Mouse (Mus musculus) hindbrain, embryonic 12.5 days (tissue): ENCODE results near the gene Plb1. TPM values are rescaled to one million over a fixed set of nuclear protein-coding genes. Genes with fewer than 3 reads are reported as not detected.

Source experiments
- ATAC-seq: fragments of 200-750 bp; cut with Nextera tagmentation; 2 replicates; pipeline ENCODE4 v1.8.0; 2017; ENCODE audit warnings: moderate TSS enrichment; ENCODE audit not compliant: low FRiP score
- H3K27ac ChIP-seq: fragments of 300-500 bp; sonication (generic); 2 replicates; pipeline ENCODE4 v1.5.1; 2016; ENCODE audit warnings: mild to moderate bottlenecking
- H3K27me3 ChIP-seq: fragments of 300-500 bp; sonication (generic); 2 replicates; pipeline ENCODE4 v1.6.1; 2016; ENCODE audit warnings: mild to moderate bottlenecking
- H3K36me3 ChIP-seq: fragments of 300-500 bp; sonication (generic); 2 replicates; pipeline ENCODE4 v1.6.1; 2016; ENCODE audit warnings: mild to moderate bottlenecking
- H3K4me1 ChIP-seq: fragments of 300-500 bp; sonication (generic); 2 replicates; pipeline ENCODE4 v1.6.1; 2016
- H3K4me2 ChIP-seq: fragments of 300-500 bp; sonication (generic); replicated peaks from 2 replicates; pipeline ENCODE4 v1.6.1; 2016; ENCODE audit warnings: mild to moderate bottlenecking
- H3K4me3 ChIP-seq: fragments of 300-500 bp; sonication (generic); 2 replicates; pipeline ENCODE4 v1.5.1; 2016; ENCODE audit warnings: mild to moderate bottlenecking
- H3K9ac ChIP-seq: fragments of 300-500 bp; sonication (generic); 2 replicates; pipeline ENCODE4 v1.6.1; 2016; ENCODE audit warnings: mild to moderate bottlenecking, moderate library complexity
- H3K9me3 ChIP-seq: fragments of 300-500 bp; sonication (generic); replicated peaks from 2 replicates; pipeline ENCODE4 v1.6.1; 2016; ENCODE audit warnings: mild to moderate bottlenecking
- WGBS: fragments of 180-500 bp; shearing (Covaris S2); methylation state at CpG from one replicate; pipeline ENCODE4 v1.1.7; 2016; 5-methylcytosine and 5-hydroxymethylcytosine counted together
- polyA plus RNA-seq: library from polyadenylated mRNA; unstranded; fragments of >200 nt; fragmentation: Nextera tagmentation; extraction: Ambion mirVana; gene quantifications from 2 replicates; pipeline ENCODE4 v1.2.1, GENCODE M21; 2016

Plb1 gene
- polyA plus RNA-seq, result 0.21 and 0.34 TPM in 2 replicates

DNA sequence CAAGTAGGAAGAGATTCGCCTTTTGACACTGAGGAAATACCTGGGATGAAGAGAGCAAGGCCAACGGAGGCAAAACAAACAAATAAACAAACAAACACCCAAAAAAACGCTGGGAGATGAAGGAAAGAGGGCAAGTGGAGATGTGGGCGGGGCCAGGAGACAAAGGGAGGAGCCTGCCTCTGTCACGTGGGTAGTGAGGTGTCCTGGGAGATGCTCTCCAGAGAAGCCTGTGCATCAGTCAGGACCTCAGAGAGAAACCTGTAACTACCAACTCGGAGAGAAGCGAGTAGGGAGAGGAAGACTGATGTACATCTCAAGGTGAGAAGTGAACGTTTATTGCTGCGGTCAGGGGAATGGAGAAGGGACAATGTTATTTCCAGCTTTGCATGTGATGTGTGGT, at the start of gene Plb1:
Gene Plb1 (plus strand): TSS at position 235 of the 400 bp plus-strand sequence.
- Histone ChIP-seq H3K4me2 (no peak within 1 kb of the TSS), H3K27ac (no peak within 1 kb of the TSS), H3K9ac (no peak within 1 kb of the TSS), H3K27me3 (no peaks in the 10 kb centered on the region), H3K36me3 (no peaks in the 10 kb centered on the region), H3K9me3 (no peaks in the 10 kb centered on the region), H3K4me1 (no peaks in the 10 kb centered on the region), H3K4me3 (no peak within 1 kb of the TSS)
- ATAC-seq, result no peak
- 74% methylated on average over 9 of the region's 9 CpGs for WGBS

- no peak overlapping the region for H3K9ac ChIP-seq
- H3K4me1 ChIP-seq, result no peaks in the 10 kb centered on the region
- no peaks in the 10 kb centered on the region for H3K27me3 ChIP-seq
- no peak overlapping the region for H3K4me2 ChIP-seq
- ATAC-seq, result no peak
- no peaks in the 10 kb centered on the region for H3K36me3 ChIP-seq
- WGBS, result 69% methylated on average over 4 of the region's 4 CpGs
- no peaks in the 10 kb centered on the region for H3K9me3 ChIP-seq
- H3K4me3 ChIP-seq, result no peak overlapping the region
- H3K27ac ChIP-seq, result no peak overlapping the region
These were observed 49.5 kb upstream of the Plb1 start for GRCm38 (mm10) chr5:32182885-32183629.

GRCm38 (mm10) chr5:32187717-32188116, 44.8 kb upstream of the Plb1 start:
- H3K9me3 ChIP-seq, result no peaks in the 10 kb centered on the region
- no peak overlapping the region for H3K27ac ChIP-seq
- no peaks in the 10 kb centered on the region for H3K36me3 ChIP-seq
- H3K4me1 ChIP-seq, result no peaks in the 10 kb centered on the region
- no peaks in the 10 kb centered on the region for H3K27me3 ChIP-seq
- ATAC-seq, result no peak
- WGBS, result 57% methylated on average over 11 of the region's 11 CpGs
- no peak overlapping the region for H3K4me2 ChIP-seq
- no peak overlapping the region for H3K9ac ChIP-seq
- H3K4me3 ChIP-seq, result no peak overlapping the region

DNA sequence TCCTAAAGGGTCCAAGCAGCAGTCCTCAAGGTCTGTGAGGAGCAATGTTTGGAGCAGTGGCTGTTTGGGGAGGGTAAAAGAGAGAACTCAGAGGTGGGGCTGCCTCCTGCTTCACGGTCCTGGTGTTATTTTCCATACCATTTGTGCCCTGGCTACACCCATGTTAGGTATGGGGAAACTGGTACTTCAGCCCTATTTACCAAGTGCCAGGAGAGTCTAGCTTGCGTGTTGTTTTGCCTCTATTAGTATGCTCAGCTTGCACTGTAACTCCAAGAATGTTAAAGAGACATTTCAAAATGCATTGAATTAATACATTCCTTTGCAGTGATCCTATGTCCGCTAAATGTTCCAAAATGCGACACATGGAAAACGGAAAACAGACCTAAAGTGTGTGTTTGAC, 41.2 kb upstream of the Plb1 start:
- no peaks in the 10 kb centered on the region for H3K9me3 ChIP-seq
- no peak overlapping the region for H3K27ac ChIP-seq
- no peak overlapping the region for H3K4me3 ChIP-seq
- H3K4me1 ChIP-seq, result no peaks in the 10 kb centered on the region
- no peaks in the 10 kb centered on the region for H3K27me3 ChIP-seq
- H3K4me2 ChIP-seq, result no peak overlapping the region
- no peaks in the 10 kb centered on the region for H3K36me3 ChIP-seq
- no peak for ATAC-seq
- 86% methylated on average over 5 of the region's 5 CpGs for WGBS
- no peak overlapping the region for H3K9ac ChIP-seq

DNA sequence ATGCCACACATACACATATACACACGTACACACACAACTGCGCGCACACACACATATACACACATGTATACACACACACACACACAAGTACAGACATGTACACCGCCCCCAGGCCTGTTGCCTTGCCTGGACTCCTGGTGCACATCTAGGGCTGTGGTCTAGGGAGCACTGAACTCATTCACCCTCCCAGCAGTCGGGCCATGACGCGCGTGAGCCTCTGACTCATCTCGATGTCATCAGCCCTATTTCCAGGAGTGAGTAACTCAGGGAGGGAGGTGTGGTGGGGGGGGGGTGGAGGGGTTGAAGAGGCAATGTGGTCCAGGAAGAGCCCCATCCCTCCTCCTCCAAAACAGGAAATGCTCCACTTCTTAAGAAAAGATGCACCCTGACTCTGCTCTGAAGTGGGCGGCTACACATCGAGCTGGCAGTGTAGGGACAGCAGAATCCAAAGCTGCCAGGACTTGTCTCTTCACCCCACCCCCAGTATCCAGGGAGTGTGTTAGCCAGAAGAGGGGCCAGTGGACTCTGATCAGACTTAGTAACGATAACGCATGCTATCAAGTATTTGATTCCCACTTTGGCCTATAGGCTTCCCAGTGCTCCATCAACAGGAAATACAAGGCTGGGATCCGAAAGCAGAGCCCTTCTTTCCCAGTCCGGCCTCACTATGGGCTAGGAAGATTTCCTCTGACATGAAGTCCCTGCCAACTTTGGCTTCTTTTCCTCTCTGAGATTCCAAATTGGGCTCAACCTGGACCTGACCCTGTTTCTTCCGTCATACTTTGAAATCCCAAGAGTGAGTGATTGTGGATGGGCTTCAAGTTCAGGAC, 40.3 kb upstream of the Plb1 start:
- WGBS, result 87% methylated on average over 16 of the region's 16 CpGs
- H3K4me1 ChIP-seq, result no peaks in the 10 kb centered on the region
- no peaks in the 10 kb centered on the region for H3K27me3 ChIP-seq
- no peak overlapping the region for H3K27ac ChIP-seq
- H3K4me3 ChIP-seq, result no peak overlapping the region
- no peaks in the 10 kb centered on the region for H3K36me3 ChIP-seq
- ATAC-seq, result no peak
- H3K9ac ChIP-seq, result no peak overlapping the region
- no peaks in the 10 kb centered on the region for H3K9me3 ChIP-seq
- H3K4me2 ChIP-seq, result no peak overlapping the region

- Histone ChIP-seq H3K27me3 (no peaks in the 10 kb centered on the region), H3K36me3 (no peaks in the 10 kb centered on the region), H3K4me3 (no peak overlapping the region), H3K27ac (no peak overlapping the region), H3K4me1 (no peaks in the 10 kb centered on the region), H3K4me2 (no peak overlapping the region), H3K9ac (no peak overlapping the region), H3K9me3 (no peaks in the 10 kb centered on the region)
- no peak for ATAC-seq
- WGBS, result 86% methylated on average over 4 of the region's 4 CpGs
These were observed 38.3 kb upstream of the Plb1 start for GRCm38 (mm10) chr5:32194236-32194635.

DNA sequence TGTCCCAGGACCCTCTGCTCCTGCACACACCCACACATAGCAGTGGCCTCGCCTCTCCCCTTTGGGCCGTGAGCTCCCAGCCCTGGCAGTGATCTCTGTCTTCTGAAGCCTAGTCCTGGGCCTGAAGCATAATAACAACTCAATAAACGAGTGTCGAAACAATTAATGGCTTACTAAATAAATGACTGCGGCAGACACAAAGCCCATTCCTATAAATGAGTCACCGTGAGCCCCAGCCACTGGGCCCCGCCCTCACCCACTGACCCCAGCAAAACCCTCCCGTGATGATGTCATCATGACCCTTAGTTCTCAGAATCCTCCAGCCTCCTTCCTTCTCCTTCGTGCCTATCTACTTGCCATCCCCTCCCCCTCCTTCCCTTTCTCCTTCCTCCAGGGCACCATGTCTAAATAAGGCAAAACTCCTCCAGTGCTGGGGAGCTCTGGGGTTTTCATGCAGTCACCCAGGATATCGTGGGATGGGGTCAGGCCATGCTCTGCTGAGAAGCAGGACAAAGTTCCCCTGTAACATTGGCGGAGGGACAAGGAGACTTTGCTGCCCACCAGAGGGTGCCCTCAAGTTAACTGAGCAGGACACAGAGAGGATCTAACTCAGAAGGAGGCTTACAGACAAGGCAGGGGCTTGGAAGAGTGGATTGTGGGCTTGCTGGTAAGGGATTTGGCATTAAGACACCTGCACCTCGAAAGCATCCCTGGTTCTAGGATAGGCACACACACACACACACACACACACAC, 36.5 kb upstream of the Plb1 start:
- no peaks in the 10 kb centered on the region for H3K4me1 ChIP-seq
- H3K36me3 ChIP-seq, result no peaks in the 10 kb centered on the region
- ATAC-seq, result no peak
- WGBS, result 60% methylated on average over 11 of the region's 12 CpGs
- no peaks in the 10 kb centered on the region for H3K27me3 ChIP-seq
- H3K9ac ChIP-seq, result no peak overlapping the region
- no peak overlapping the region for H3K4me2 ChIP-seq
- H3K4me3 ChIP-seq, result no peak overlapping the region
- H3K9me3 ChIP-seq, result no peaks in the 10 kb centered on the region
- H3K27ac ChIP-seq, result no peak overlapping the region

DNA sequence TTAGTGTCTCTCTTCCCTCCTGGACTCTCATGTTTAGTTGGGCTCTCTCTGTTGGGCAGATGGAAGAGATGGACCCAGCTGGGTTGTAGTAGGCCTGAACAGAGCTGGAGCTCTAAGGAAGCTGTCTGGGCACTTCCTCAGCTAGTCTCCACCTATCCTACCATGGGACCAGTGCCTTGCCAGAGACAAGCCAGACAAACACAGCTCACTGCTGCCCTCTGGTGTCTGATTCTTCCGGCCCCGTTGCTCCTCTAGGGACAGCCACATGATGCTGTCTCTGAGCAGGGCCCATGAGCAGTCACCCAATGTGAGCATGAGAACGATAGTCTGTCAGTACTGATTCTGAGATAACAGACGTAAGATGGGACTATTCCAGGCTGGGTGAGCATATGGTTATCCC, 34.8 kb upstream of the Plb1 start:
- Histone ChIP-seq H3K4me1 (no peaks in the 10 kb centered on the region), H3K9ac (no peak overlapping the region), H3K9me3 (no peaks in the 10 kb centered on the region), H3K4me2 (no peak overlapping the region), H3K27ac (no peak overlapping the region), H3K36me3 (no peaks in the 10 kb centered on the region), H3K4me3 (no peak overlapping the region), H3K27me3 (no peaks in the 10 kb centered on the region)
- 18% methylated on average over 4 of the region's 4 CpGs for WGBS
- no peak for ATAC-seq

DNA sequence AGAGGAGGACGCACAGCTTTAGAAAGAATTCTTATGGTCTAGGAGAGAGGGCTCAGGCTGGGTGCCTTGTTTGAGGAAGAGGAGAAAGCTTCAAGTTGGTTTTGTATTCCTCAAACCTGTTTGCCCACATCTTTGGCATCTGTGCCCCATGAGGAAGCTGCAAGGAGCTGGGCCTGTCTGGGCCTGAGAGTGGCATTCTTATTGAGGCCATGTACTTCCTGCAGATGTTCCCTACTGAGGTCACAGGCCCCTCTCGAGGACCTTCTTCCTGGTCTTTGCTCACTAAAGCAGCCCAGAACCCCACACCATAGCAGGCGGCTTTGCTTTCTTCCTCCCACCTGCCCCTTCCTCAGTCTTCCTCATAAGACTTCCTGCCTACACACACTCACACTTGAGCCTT, 33.4 kb upstream of the Plb1 start:
- H3K4me2 ChIP-seq, result no peak overlapping the region
- no peak overlapping the region for H3K27ac ChIP-seq
- no peak overlapping the region for H3K4me3 ChIP-seq
- no peak overlapping the region for H3K9ac ChIP-seq
- H3K4me1 ChIP-seq, result no peaks in the 10 kb centered on the region
- H3K36me3 ChIP-seq, result no peaks in the 10 kb centered on the region
- no peaks in the 10 kb centered on the region for H3K27me3 ChIP-seq
- no peak for ATAC-seq
- 77% methylated on average over 3 of the region's 3 CpGs for WGBS
- H3K9me3 ChIP-seq, result no peaks in the 10 kb centered on the region

DNA sequence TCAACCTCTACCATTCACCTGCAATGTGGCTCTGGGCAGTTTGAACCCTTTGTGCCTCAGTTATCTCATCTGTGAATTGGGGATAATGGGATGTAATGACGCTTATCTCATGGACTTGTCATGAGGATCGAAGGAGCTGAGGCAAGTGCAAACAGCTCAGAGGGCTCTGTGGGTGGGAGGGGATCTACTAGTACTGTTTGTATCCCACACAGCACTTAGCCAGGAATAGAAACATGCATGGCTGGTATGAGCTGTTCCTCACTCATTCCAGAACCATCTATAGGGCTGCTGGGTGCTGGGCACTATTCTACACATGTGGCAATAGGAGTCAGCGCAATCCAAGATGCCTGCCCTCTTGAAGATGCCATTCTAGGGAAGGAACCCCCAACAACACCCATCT, 32.9 kb upstream of the Plb1 start:
- Histone ChIP-seq H3K27ac (no peak overlapping the region), H3K4me1 (no peaks in the 10 kb centered on the region), H3K36me3 (no peaks in the 10 kb centered on the region), H3K4me3 (no peak overlapping the region), H3K9ac (no peak overlapping the region), H3K9me3 (no peaks in the 10 kb centered on the region), H3K4me2 (no peak overlapping the region), H3K27me3 (no peaks in the 10 kb centered on the region)
- no peak for ATAC-seq
- 91% methylated on average over 3 of the region's 3 CpGs for WGBS

DNA sequence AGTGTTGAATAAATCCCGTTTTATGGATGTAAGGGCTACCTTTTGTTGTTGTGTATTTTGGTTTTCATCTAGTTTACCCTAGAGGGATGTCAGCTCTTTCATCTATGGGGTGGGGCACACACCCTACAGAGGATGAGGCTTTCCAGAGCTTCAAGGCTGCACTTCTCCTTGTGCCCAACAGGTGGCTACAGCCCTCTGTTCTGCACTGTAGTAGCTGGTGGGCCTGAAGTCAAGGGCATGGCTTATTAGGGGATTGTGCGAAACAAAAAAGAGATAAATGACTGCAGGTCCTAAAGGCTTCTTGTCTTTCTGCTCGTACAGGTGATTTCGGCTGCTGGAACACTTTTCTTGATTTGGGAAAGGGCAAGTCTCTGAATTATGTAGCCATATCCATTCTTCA, 27.9 kb upstream of the Plb1 start:
- Histone ChIP-seq H3K9ac (no peak overlapping the region), H3K4me3 (no peak overlapping the region), H3K27me3 (no peaks in the 10 kb centered on the region), H3K27ac (no peak overlapping the region), H3K36me3 (no peaks in the 10 kb centered on the region), H3K9me3 (no peaks in the 10 kb centered on the region), H3K4me1 (no peaks in the 10 kb centered on the region), H3K4me2 (no peak overlapping the region)
- ATAC-seq, result no peak
- 76% methylated on average over 4 of the region's 4 CpGs for WGBS

DNA sequence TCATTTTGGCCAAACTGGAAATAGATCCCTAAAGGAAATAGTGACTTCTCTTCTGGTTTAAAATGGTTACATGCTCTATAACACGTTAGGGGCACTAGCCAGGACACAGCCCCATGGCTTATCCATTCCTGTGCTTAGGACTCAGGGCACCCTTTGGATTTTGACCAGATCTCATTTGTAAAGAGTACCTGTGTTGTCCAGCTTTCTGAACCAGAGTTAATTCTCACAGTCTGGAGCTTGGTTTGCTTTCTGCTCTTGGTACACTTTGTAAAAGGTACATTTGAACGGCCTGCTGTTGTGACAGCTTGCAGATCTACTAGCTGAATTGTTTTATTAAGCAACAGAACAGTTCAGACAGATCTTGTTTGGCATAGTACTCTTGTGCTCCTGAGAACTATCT, 25.8 kb upstream of the Plb1 start:
- WGBS, result 78% methylated on average over 2 of the region's 2 CpGs
- H3K4me1 ChIP-seq, result no peaks in the 10 kb centered on the region
- no peaks in the 10 kb centered on the region for H3K27me3 ChIP-seq
- no peak overlapping the region for H3K4me2 ChIP-seq
- H3K36me3 ChIP-seq, result no peaks in the 10 kb centered on the region
- H3K27ac ChIP-seq, result no peak overlapping the region
- H3K4me3 ChIP-seq, result no peak overlapping the region
- H3K9ac ChIP-seq, result no peak overlapping the region
- H3K9me3 ChIP-seq, result no peaks in the 10 kb centered on the region
- no peak for ATAC-seq
